Mouse (Mus musculus): ENCODE measurements around the gene Pilrb1.

Gene Pilrb1

DNA sequence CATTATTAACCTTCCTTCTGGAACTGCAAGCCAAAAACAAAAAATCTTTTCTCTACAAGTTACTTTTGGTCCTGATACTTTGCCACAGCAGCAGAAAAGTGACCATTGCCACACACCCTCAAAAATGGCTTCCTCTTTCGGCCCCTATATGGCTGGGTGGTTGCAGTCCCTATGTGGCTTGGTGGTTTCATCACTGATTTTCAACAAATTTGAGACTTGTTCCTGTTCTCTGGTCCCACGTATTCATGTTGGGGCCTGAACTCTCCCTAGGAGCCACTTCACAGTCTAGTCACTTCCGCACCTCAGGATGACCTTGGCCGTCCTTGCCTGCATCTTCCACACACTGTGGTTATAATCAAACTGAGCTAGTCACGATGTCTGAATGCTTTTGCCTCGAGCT lies 29.2 kb downstream of the Pilrb1 start:
- DNase-seq (ENCODE audit: low read depth, low spot score) = no peak

DNA sequence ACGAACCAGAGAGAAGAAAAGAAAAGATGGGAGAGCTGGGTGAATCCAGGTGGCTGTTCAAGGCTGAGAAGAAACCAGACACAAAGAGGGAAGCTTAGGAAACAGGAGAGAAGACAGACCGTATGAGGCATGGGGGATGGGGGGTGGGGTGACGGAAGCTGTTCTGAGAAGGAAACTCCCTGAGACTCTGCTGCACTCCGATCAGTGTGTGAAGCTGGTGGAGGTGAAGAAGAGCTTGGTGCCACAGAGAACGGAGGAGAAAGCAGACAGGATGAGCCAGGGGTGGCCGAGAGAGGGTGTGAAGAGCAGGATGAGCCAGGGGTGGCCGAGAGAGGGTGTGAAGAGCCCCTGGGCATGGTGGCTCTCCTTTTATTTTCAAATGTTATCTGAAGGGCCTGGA lies 31.5 kb downstream of the Pilrb1 start:
- DNase-seq (ENCODE audit: low read depth, low spot score) = peak; percentile 41

DNA sequence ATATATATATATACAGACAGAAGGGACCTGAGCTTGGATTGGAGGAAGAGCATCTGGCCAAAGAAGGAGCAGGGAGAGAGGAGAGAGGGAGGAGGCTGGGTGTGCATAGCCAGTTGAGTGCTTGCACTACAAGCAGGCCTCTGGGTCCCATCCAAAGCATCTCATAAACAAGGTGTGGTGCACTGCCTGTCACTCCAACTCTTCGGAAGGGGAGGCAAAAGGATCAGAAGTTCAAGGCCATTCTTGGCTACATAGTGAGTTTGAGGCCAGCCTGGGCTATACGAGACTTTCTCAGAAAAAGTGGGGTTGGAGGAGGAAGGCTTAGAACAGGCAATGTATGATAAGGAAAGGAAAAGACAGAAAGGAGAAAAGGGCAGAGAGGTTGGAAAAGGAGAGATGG lies 31.9 kb downstream of the Pilrb1 start:
- no peak for DNase-seq (ENCODE audit: low read depth, low spot score)

DNA sequence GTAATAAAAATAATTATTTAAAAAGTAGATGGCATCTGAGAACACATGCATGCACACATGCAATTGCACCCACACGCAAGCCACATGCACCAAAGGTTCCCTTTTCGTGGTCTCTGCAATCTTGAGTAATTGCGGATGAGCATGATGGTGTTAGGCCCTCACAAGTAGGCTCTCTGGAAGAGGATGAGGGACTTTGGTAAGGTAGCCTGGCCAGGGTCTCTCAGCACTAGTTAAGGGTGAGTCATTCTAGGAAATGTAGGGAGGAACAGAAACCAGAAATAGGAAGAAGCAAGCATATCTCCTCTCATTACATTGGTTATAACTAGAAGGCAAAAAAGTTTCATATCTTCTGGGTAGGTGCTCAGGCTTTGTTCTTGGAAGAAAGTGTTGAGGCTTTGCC lies 32.9 kb downstream of the Pilrb1 start:
- DNase-seq (ENCODE audit: low read depth, low spot score) = no peak

DNA sequence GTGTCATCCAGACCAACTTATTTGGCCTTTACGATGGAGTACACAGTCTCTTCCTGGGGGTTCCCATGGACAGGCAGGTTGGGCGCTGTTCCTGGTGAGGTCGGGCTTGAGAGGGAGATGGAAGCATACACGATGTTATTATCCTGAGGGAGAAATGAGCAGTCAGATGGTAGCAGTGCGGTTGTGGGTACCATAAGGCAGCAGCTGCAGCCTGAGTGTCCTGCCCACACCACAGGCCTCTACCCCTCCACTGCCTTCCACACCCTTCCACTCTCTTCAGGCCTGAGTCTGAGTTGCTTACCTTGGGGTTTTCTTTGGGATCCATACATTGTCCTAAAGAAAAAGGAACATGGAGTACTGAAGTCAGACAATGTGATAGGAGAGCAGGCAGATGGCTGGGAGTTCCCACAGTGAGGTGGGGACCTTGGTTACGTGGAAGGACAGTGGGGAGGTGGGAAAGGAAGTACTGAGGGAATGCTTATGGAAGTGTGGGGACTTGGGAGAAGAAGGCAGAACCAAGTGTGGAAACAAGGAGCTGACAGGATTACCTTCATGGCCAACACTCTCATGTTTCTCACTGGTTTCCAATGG lies 34.4 kb downstream of the Pilrb1 start:
- no peak for DNase-seq (ENCODE audit: low read depth, low spot score)

DNA sequence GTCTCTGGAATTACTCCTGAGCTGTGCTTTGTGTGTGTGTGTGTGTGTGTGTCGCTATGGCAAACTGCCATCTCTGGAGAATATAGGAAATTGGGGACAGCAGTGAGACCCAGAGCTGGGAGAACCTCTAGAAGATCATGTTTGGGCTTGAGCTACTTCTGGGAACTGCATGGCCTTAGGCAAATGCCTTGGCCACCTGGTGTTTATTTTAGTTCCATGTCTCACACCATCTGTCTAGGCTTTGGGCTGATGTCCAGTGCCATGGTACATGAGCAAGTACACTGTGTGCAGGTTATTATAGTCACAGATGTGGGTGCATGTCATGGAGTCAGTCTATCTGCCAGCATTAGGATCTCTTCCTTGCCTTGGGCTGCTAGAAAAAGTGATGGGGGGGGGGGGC lies 35.3 kb downstream of the Pilrb1 start:
- no peak for DNase-seq (ENCODE audit: low read depth, low spot score)

DNA sequence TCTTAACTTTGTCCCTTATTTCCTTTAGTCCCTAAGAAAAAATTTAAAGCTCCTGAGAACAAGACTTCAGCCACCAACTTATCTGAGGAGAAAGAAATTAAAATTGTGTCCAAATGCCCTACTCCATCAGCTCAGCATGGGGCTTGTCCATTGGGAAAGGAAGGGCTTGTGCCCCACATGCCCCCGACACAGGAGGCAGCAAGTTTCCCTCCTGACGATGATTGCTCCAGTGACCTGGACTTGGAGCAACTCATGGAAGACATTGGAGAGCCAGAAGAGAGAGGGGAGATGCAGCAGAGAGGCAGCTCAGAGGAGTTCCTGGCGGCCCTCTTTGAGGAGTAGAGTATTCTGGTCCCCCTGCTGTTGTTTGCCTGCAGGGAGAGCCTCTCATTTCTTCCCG lies 35.8 kb downstream of the Pilrb1 start:
- no peak for DNase-seq (ENCODE audit: low read depth, low spot score)

DNA sequence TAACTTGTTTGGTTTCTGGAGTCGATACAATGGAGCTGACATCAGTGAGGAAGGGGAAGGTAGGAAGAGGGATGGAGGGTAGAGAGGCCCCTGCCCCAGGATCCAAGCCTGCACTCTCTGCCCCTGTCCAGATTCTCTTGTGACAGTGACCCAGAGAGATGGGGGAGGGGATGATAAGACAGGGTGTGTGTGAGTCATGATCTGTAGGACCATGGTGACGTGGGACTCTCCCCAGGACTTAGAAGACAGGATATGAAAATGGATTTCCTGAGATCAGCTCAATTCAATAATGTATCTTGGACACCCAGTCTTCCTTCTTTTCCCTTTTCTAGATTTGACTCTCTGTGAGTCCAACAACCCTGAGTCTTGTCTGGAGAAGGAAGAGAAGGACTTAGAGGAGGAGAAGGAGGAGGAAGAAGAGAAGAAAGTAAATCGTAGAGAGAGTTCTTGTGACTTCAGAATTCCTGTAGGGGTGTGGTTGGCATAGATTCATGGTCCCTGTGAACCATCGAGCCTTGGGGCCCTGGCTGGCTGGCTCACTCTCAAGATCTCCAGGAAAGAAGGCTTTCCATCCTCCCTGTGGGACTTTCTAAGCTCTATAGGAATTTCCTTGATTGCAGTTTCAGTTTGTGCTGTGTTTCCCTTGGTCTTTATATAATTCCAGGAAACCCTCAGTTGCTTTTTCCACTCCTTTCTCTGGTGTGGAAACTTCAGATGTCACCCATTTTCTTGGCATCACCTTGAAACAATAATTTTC lies 40.3 kb downstream of the Pilrb1 start:
- DNase-seq (ENCODE audit: low read depth, low spot score) = peak; percentile 12

DNA sequence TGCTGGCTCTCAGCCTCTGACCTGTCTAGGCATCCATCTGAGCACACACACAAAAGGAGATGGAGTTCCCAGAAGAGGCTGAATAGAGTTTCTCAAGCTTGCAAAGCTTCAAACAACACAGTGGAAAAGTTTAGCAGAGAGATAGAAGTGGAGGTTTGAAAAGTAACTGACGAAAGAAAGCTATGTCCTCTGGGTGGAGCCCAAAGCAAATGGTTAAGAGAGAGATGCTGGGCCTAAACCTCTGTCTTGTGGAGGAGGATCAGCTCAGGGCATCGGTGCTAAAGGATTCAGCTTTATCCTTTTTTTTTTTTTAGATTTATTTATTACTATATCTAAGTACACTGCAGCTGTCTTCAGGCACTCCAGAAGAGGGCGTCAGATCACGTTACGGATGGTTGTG lies 49.6 kb downstream of the Pilrb1 start:
- no peak for DNase-seq (ENCODE audit: low read depth, low spot score)

DNA sequence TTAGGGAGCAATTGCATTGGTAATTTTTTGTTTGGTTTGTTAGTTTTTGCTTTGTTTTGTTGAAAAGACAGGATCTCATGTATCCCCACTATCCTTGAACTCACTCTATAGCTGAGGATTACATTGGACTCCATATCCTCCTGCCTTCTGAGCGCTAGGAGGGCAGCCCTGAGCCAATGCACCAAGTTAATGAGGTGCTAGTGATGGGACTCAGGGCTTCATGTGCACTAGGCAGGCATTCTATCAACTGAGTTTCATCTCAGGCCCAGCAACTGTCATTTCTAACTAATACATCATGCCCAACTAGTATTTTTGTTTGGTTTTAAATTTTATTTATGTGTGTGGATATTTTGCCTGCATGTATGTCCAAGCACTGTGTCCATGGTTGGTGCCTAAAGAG lies 51.7 kb downstream of the Pilrb1 start:
- DNase-seq (ENCODE audit: low read depth, low spot score) = no peak

Data from CD4-positive, CD25-positive, alpha-beta regulatory T cell, adult 2 months (primary cell).